Mouse (Mus musculus) liver, embryonic 14.5 days (tissue): Measurements from ENCODE around the gene Ralgps1.

Experiments used
- CTCF ChIP-seq: IDR thresholded peaks from 2 replicates; pipeline ENCODE4 v1.5.1; 2016; ENCODE audit warnings: antibody characterized with exemption, low read depth, control low read depth
- EP300 ChIP-seq: IDR thresholded peaks from 2 replicates; pipeline ENCODE4 v1.6.1; 2016; ENCODE audit warnings: antibody characterized with exemption, low read depth

DNA sequence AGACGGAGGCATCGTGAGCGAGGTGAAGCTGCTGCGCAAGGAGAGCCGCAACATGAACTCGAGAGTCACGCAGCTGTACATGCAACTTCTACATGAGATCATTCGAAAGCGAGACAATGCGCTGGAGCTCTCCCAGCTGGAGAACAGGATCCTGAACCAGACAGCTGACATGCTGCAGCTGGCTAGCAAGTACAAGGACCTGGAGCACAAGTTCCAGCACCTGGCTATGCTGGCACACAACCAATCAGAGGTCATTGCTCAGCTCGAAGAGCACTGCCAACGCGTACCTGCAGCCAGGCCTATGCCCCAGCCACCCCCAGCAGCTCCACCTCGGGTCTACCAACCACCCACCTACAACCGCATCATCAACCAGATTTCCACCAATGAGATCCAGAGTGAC is 142.7 kb downstream of the Ralgps1 start:
- no peak for TF ChIP-seq CTCF
- no peak for TF ChIP-seq EP300
